Mouse (Mus musculus) erythroblast, embryonic 14.5 days (primary cell): ENCODE data around the gene Mog.

Source experiments
- GATA1 ChIP-seq: IDR thresholded peaks from 2 replicates; pipeline ENCODE4 v1.6.1; 2012; ENCODE audit warnings: low read length, inconsistent platforms, mixed read lengths
- TAL1 ChIP-seq: IDR thresholded peaks from 3 replicates; pipeline ENCODE4 v1.6.1; 2012; ENCODE audit warnings: low read length, inconsistent platforms, mixed read lengths

DNA sequence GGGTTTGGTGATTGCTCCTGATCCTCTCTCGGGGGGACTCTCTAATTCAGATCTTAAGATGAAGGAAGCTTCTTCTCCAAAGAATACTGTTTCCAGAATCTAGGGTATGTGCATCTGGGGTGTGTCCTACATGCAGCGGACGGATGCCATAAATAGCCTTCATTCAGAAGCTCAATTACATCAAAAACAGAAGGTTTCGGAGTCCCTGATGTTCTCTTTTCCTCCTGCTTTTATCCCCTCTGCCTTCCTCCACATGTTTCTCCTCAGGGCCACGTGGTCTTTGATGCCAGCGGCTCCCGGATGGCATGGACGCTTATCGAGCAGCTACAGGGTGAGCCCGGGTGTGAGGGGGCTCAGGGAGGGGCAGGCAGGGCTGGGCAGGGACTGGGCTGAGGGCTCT, 39.9 kb upstream of the Mog start:
- no peak for TF ChIP-seq GATA1
- no peak for TF ChIP-seq TAL1
